Mouse (Mus musculus) midbrain, postnatal 0 days (tissue): ENCODE measurements at regions not wholly inside any gene's neighbourhood (a gene's known extent, or its start where the extent isn't known, plus 50 kb on each side); places are given as distances from the start of the nearest gene placed in this dataset.
A peak's percentile ranks its signal among the peaks of the same experiment; 100 is the strongest.

Experiments
- ATAC-seq: fragments of 200-750 bp; cut with Nextera tagmentation; 2 replicates; pipeline ENCODE4 v1.8.0; 2017; ENCODE audit warnings: moderate number of reproducible peaks, mild to moderate bottlenecking, moderate TSS enrichment, moderate library complexity; ENCODE audit not compliant: low FRiP score
- DNase-seq: peaks from one replicate; pipeline ENCODE4 v3.0.0-alpha.2; 2015; ENCODE audit warnings: low spot score
- H3K27ac ChIP-seq: fragments of 300-500 bp; sonication (generic); 2 replicates; pipeline ENCODE4 v1.5.1; 2014; ENCODE audit warnings: low read depth, mild to moderate bottlenecking, low read length, mixed read lengths
- H3K27me3 ChIP-seq: fragments of 300-500 bp; sonication (generic); 2 replicates; pipeline ENCODE4 v1.6.1; 2014; ENCODE audit warnings: low read length, control low read depth, mixed read lengths; ENCODE audit not compliant: insufficient read depth
- H3K36me3 ChIP-seq: fragments of 300-500 bp; sonication (generic); 2 replicates; pipeline ENCODE4 v1.6.1; 2014; ENCODE audit warnings: low read length, control low read depth, mixed read lengths; ENCODE audit not compliant: insufficient read depth
- H3K4me1 ChIP-seq: fragments of 300-500 bp; sonication (generic); 2 replicates; pipeline ENCODE4 v1.6.1; 2014; ENCODE audit warnings: mild to moderate bottlenecking, control low read depth, antibody characterized with exemption, low read length, mixed read lengths; ENCODE audit not compliant: insufficient read depth
- H3K4me2 ChIP-seq: fragments of 300-500 bp; sonication (generic); 2 replicates; pipeline ENCODE4 v1.6.1; 2014; ENCODE audit warnings: low read depth, mild to moderate bottlenecking, low read length, mixed read lengths; ENCODE audit not compliant: poor library complexity, severe bottlenecking
- H3K4me3 ChIP-seq: fragments of 300-500 bp; sonication (generic); 2 replicates; pipeline ENCODE4 v1.5.1; 2014; ENCODE audit warnings: low read depth, mild to moderate bottlenecking, low read length, moderate library complexity
- H3K9ac ChIP-seq: fragments of 300-500 bp; sonication (generic); replicated peaks from 2 replicates; pipeline ENCODE4 v1.6.1; 2014; ENCODE audit warnings: mild to moderate bottlenecking, low read length, moderate library complexity, mixed read lengths; ENCODE audit not compliant: poor library complexity, severe bottlenecking
- H3K9me3 ChIP-seq: fragments of 300-500 bp; sonication (generic); 2 replicates; pipeline ENCODE4 v1.6.1; 2016; ENCODE audit warnings: low read length, control low read depth
- CTCF ChIP-seq: IDR thresholded peaks from 2 replicates; pipeline ENCODE4 v1.5.1; 2016; ENCODE audit warnings: antibody characterized with exemption, mild to moderate bottlenecking
- WGBS: fragments of 180-500 bp; shearing (Covaris S2); extraction: QIAGEN DNeasy Blood & Tissue Kit; methylation state at CpG from one replicate; pipeline ENCODE4 v1.1.7; 2014; 5-methylcytosine and 5-hydroxymethylcytosine counted together

GRCm38 (mm10) chr10:53429539-53430344, 50.0 kb upstream of the Cep85l start:
- H3K27me3 ChIP-seq = no peaks in the 10 kb centered on the region
- H3K27ac ChIP-seq = no peak overlapping the region
- no peak overlapping the region for H3K4me3 ChIP-seq
- no peaks in the 10 kb centered on the region for H3K36me3 ChIP-seq
- no peaks in the 10 kb centered on the region for H3K9me3 ChIP-seq
- no peak for TF ChIP-seq CTCF
- 43% methylated on average over 7 of the region's 7 CpGs for WGBS
- H3K4me2 ChIP-seq = no peak overlapping the region
- DNase-seq = peak; percentile 42
- peaks cover 6% of the 10 kb centered on the region; the same call in 1 of the 2 replicates for H3K4me1 ChIP-seq
- ATAC-seq = 0 out of 2 replicates have a peak, but pooled peaks have one; percentile 52
- no peak overlapping the region for H3K9ac ChIP-seq
